Mouse (Mus musculus) hindbrain, postnatal 0 days (tissue): ENCODE data around the gene Skap2. TPM values are rescaled to one million over a fixed set of nuclear protein-coding genes. Genes with fewer than 3 reads are reported as not detected.

Experiments
- ATAC-seq: fragments of 200-750 bp; cut with Nextera tagmentation; 2 replicates; pipeline ENCODE4 v1.8.0; 2017; ENCODE audit warnings: mild to moderate bottlenecking, moderate TSS enrichment, moderate library complexity
- DNase-seq: peaks from one replicate; pipeline ENCODE4 v3.0.0-alpha.2; 2015; ENCODE audit warnings: low spot score
- H3K27ac ChIP-seq: fragments of 300-500 bp; sonication (generic); 2 replicates; pipeline ENCODE4 v1.5.1; 2014; ENCODE audit warnings: mild to moderate bottlenecking
- H3K27me3 ChIP-seq: fragments of 300-500 bp; sonication (generic); 2 replicates; pipeline ENCODE4 v1.6.1; 2014; ENCODE audit warnings: low read length, mixed read lengths; ENCODE audit not compliant: insufficient read depth
- H3K36me3 ChIP-seq: fragments of 300-500 bp; sonication (generic); 2 replicates; pipeline ENCODE4 v1.6.1; 2014; ENCODE audit warnings: low read length, mixed read lengths; ENCODE audit not compliant: insufficient read depth
- H3K4me1 ChIP-seq: fragments of 300-500 bp; sonication (generic); 2 replicates; pipeline ENCODE4 v1.6.1; 2014; ENCODE audit warnings: antibody characterized with exemption, low read length, mixed read lengths; ENCODE audit not compliant: insufficient read depth
- H3K4me2 ChIP-seq: fragments of 300-500 bp; sonication (generic); 2 replicates; pipeline ENCODE4 v1.6.1; 2014; ENCODE audit warnings: low read depth, mild to moderate bottlenecking, low read length, moderate library complexity, mixed read lengths
- H3K4me3 ChIP-seq: fragments of 300-500 bp; sonication (generic); 2 replicates; pipeline ENCODE4 v1.5.1; 2014; ENCODE audit warnings: low read length
- H3K9ac ChIP-seq: fragments of 300-500 bp; sonication (generic); replicated peaks from 2 replicates; pipeline ENCODE4 v1.6.1; 2014; ENCODE audit warnings: mild to moderate bottlenecking, low read length, moderate library complexity, mixed read lengths
- H3K9me3 ChIP-seq: fragments of 300-500 bp; sonication (generic); 2 replicates; pipeline ENCODE4 v1.6.1; 2016; ENCODE audit warnings: low read length, mixed read lengths
- CTCF ChIP-seq: IDR thresholded peaks from 2 replicates; pipeline ENCODE4 v1.5.1; 2016; ENCODE audit warnings: antibody characterized with exemption, control low read depth, low read depth
- WGBS: fragments of 180-500 bp; shearing (Covaris S2); extraction: QIAGEN DNeasy Blood & Tissue Kit; methylation state at CpG from one replicate; pipeline ENCODE4 v1.1.7; 2014; 5-methylcytosine and 5-hydroxymethylcytosine counted together
- polyA plus RNA-seq: library from polyadenylated mRNA; unstranded; fragments of >200 nt; fragmentation: Nextera tagmentation; extraction: Ambion mirVana; gene quantifications from 2 replicates; pipeline ENCODE4 v1.2.1, GENCODE M21; 2015
- total RNA-seq: library from RNA; depleted of rRNA; stranded (reverse); fragments of >200 nt; gene quantifications from 2 replicates; pipeline ENCODE4 v1.2.3, GENCODE M21; 2014

The Skap2 gene
- total and polyA plus RNA-seq, 2 experiments from 2014 or later: 11.1 to 28.1 TPM

DNA sequence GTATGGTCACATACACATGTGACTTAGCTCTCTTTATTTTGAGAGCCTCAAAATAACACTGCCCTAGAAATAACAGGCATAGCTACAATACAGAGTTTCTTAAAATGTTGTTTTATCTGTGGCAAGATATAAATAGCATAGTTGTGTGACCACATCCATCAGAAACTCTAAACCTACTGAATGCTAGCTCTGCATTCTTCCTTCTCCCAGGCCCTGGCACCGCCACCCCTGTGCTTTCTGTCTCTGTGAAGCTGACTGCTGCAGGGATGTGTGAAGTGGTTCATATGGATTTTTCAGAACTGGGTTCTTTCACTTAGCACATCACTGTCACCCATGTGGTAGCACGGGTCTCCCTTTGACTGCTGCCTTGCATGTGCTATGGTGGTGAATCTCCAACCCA, 179.0 kb downstream of the Skap2 start:
- no peak for ATAC-seq
- WGBS: 73% methylated on average over 2 of the region's 2 CpGs
- no peak for DNase-seq
- Histone ChIP-seq H3K27ac (no peak overlapping the region), H3K9ac (no peak overlapping the region), H3K4me1 (no peaks in the 10 kb centered on the region), H3K4me3 (no peak overlapping the region), H3K9me3 (no peaks in the 10 kb centered on the region), H3K36me3 (no peaks in the 10 kb centered on the region), H3K27me3 (no peaks in the 10 kb centered on the region), H3K4me2 (no peak overlapping the region)
- TF ChIP-seq CTCF: no peak

DNA sequence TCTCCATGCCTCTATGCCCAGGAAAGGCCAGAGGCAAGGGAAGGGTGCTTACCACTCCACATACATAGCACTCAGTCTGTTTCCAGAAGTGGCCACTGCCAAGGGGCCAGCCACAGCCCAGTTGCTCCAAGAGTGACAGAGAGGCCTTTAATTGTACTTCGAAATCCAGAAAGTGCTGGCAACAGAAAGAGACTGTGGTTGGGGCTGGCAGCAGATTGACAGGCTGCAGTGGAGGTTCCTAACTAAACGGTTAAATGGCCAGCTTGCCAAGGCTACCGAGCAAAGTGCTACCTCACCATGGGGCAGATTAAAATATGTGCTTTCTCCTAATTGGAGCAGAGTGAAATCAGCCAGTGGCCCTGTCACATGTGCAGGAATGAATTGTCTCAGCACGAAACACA, 186.7 kb downstream of the Skap2 start:
- TF ChIP-seq CTCF: no peak
- Histone ChIP-seq H3K4me2 (no peak overlapping the region), H3K4me3 (no peak overlapping the region), H3K36me3 (no peaks in the 10 kb centered on the region), H3K4me1 (no peaks in the 10 kb centered on the region), H3K9me3 (no peaks in the 10 kb centered on the region), H3K9ac (no peak overlapping the region), H3K27ac (no peak overlapping the region), H3K27me3 (no peaks in the 10 kb centered on the region)
- DNase-seq: peak; percentile 56
- WGBS: 26% methylated on average over 4 of the region's 4 CpGs
- peak; percentile 56 for ATAC-seq

DNA sequence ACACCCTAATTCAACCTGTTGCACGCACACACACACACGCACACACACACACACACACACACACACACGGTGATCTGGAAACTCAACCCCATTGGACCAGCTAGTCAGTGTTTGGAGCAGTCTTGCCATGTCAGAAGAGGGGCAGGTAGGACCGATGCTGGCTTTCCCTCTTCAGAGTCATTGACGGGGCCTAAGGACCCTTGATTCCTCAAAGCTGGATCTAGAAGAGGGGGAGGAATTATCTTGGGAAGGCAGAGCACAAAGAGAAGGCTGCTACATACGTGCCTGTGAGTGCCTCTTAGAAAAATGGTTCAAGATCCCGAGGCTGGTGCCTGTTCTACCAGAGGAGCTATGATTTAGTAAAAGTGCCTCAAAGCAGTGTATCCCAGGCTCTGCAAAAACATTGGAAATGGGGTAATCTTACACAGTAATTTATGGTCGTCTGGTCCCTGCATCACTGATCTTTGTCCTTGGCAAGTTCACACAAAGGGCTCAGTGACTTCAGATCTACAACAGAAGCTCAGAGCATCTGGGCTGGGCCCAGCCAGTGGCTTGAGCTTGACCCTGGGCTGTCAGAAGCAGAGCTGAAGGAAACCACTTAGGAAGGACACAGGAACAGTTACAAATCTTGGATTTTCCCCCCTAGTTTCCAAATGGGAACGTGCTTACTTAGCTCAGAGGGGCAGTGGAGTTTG, 188.1 kb downstream of the Skap2 start:
- H3K9me3 ChIP-seq: no peaks in the 10 kb centered on the region
- no peaks in the 10 kb centered on the region for H3K36me3 ChIP-seq
- H3K27ac ChIP-seq: no peak overlapping the region
- no peaks in the 10 kb centered on the region for H3K4me1 ChIP-seq
- H3K9ac ChIP-seq: no peak overlapping the region
- WGBS: 82% methylated on average over 9 of the region's 9 CpGs
- no peak for TF ChIP-seq CTCF
- DNase-seq (no peak), ATAC-seq (no peak)
- H3K27me3 ChIP-seq: no peaks in the 10 kb centered on the region
- no peak overlapping the region for H3K4me3 ChIP-seq
- H3K4me2 ChIP-seq: no peak overlapping the region

DNA sequence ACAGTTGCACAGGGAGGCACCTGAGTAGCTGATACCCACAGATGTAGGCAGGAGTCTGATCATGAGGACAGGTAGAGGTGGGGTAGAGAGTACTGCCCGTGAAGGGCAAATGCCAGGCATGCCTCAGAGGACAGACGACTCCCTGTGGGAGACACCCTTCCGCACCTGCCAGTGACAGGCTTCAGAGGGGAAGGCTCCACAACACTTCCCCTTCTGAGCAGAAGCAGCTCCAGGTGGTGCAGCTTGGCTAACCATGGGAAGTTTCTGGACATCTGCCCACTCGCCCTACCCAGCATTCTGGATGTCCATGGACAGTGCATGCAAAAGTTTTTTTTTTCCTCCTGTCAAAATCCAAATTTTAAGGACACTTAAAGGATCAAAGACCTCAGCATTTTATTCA, 190.3 kb downstream of the Skap2 start:
- DNase-seq: no peak
- H3K27ac ChIP-seq: no peak overlapping the region

DNA sequence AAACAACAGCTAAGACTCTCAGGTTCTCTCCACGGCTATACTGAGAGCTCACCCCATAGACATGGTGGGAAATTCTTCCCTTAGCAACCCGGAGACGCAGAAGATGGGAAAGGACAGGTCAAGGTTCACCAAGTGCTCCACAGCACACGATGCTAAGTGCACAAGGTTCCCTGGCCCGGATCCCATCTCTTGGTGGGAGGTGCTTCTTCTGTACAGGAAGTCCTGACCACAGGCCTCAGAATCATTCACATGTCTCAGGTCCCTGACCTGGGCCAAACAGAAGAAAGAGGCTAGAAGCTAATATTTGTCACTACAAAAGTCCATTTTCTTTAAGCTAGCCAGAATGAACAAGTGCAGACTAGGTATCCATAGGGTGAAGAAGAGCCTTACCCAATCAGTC, 191.5 kb downstream of the Skap2 start:
- WGBS: 88% methylated on average over 5 of the region's 5 CpGs
- Histone ChIP-seq H3K9me3 (peaks cover 5% of the 10 kb centered on the region; the same call in 1 of the 2 replicates), H3K9ac (no peak overlapping the region), H3K4me2 (no peak overlapping the region), H3K4me3 (no peak overlapping the region), H3K4me1 (no peaks in the 10 kb centered on the region; the same call in 1 of the 2 replicates), H3K36me3 (no peaks in the 10 kb centered on the region), H3K27ac (no peak overlapping the region), H3K27me3 (no peaks in the 10 kb centered on the region)
- no peak for ATAC-seq
- DNase-seq: no peak
- TF ChIP-seq CTCF: no peak

More for the DNA sequence above, 190.3 kb downstream of the Skap2 start:
- 86% methylated on average over 4 of the region's 4 CpGs for WGBS
- no peak overlapping the region for H3K9ac ChIP-seq
- no peaks in the 10 kb centered on the region for H3K27me3 ChIP-seq
- peaks cover 5% of the 10 kb centered on the region; the same call in 1 of the 2 replicates for H3K9me3 ChIP-seq
- TF ChIP-seq CTCF: no peak
- no peak overlapping the region for H3K4me3 ChIP-seq
- no peak for ATAC-seq
- H3K36me3 ChIP-seq: no peaks in the 10 kb centered on the region
- no peaks in the 10 kb centered on the region; the same call in 1 of the 2 replicates for H3K4me1 ChIP-seq
- H3K4me2 ChIP-seq: no peak overlapping the region

DNA sequence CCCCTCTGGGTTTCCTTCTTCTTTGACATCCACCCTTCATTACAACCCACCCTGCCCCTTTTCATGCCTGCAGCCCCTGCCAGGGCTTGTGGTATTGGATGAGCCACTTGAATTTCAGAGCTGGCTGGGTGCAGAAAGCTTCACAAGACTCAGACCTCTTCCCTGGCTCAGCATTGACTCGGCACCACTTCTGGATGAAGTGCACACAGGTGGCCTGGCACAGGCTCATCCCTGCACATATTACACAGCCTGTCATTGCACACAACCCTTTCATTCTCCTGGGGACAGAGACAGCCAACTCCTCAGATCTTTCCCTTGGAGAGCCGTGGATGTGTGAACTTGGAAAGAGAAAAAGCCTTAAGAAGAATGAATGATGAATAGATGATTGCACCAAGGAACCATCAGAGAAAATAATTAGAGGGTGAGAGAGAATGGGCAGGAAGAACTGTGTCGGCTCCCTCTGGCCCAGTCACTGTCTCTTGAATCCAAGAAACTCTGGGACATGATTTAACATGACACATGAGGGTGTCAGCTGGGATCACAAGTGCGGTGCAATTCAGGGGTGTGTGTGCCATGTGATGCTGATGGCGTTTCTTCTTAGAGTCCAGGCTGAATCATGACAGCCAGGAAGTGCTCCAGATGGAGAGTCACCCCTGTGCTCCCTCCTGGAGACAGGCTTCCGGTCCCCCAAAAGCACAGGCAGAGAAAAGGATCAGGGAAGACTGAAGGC, 195.3 kb downstream of the Skap2 start:
- Histone ChIP-seq H3K9ac (no peak overlapping the region), H3K36me3 (no peaks in the 10 kb centered on the region), H3K4me2 (no peak overlapping the region), H3K27ac (no peak overlapping the region), H3K4me3 (no peak overlapping the region), H3K27me3 (no peaks in the 10 kb centered on the region), H3K9me3 (peaks cover 5% of the 10 kb centered on the region; the same call in 1 of the 2 replicates), H3K4me1 (no peaks in the 10 kb centered on the region; the same call in 1 of the 2 replicates)
- ATAC-seq (no peak), DNase-seq (peak; percentile 27)
- TF ChIP-seq CTCF: no peak
- 63% methylated on average over 6 of the region's 6 CpGs for WGBS

DNA sequence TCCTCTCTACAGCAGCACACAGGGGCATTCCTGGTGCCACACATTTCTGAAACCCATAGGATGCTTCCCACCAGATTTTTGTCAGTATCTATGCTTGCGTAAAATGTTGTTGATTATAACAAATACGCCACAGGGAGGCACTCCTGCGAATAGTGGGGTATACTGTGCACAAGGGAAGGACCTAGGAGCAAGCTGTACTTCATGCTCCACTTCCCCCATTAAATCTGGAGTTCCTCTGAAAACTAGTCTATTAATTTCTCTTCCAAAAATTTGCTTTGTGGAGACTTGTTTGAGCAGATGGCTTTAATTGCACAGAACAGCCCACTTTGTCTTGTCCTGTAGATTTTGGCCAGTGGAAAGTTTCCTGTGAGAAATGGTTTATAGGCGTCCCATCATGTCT, 201.4 kb downstream of the Skap2 start:
- Histone ChIP-seq H3K9me3 (no peaks in the 10 kb centered on the region), H3K27me3 (no peaks in the 10 kb centered on the region), H3K4me2 (no peak overlapping the region), H3K4me3 (no peak overlapping the region), H3K9ac (no peak overlapping the region), H3K4me1 (no peaks in the 10 kb centered on the region), H3K36me3 (no peaks in the 10 kb centered on the region), H3K27ac (no peak overlapping the region)
- no peak for DNase-seq
- no peak for TF ChIP-seq CTCF
- 87% methylated on average over 4 of the region's 4 CpGs for WGBS
- ATAC-seq: no peak
